Mouse (Mus musculus) lung, postnatal 25 days (tissue): Measurements from ENCODE around the gene Cd72.
A peak's percentile ranks its signal among the peaks of the same experiment; 100 is the strongest.

Experiments used
- DNase-seq: peaks from one replicate; pipeline ENCODE4 v3.0.0; 2022; ENCODE audit warnings: low spot score

The Cd72 gene

GRCm38 (mm10) chr4:43478534-43478858, 24.1 kb upstream of the Cd72 start:
- DNase-seq: no peak

- peak; percentile 93 for DNase-seq
Measured at GRCm38 (mm10) chr4:43477857-43478533, 23.6 kb upstream of the Cd72 start.

GRCm38 (mm10) chr4:43476604-43477003, 22.2 kb upstream of the Cd72 start:
- no peak for DNase-seq

GRCm38 (mm10) chr4:43473636-43474035, 19.2 kb upstream of the Cd72 start:
- no peak for DNase-seq

GRCm38 (mm10) chr4:43470301-43470700, 15.9 kb upstream of the Cd72 start:
- no peak for DNase-seq

- no peak for DNase-seq
Measured at GRCm38 (mm10) chr4:43466872-43467271, 12.4 kb upstream of the Cd72 start.

- no peak for DNase-seq
Measured at GRCm38 (mm10) chr4:43465935-43466334, 11.5 kb upstream of the Cd72 start.

- DNase-seq: no peak
Measured at GRCm38 (mm10) chr4:43463102-43463501, 8.7 kb upstream of the Cd72 start.

GRCm38 (mm10) chr4:43457124-43457523, 2.7 kb upstream of the Cd72 start:
- DNase-seq: no peak

GRCm38 (mm10) chr4:43456470-43456869, 2.0 kb upstream of the Cd72 start:
- peak; percentile 47 for DNase-seq

GRCm38 (mm10) chr4:43453413-43453812, 1.0 kb downstream of the Cd72 start:
- DNase-seq: no peak

GRCm38 (mm10) chr4:43452315-43452714, 2.1 kb downstream of the Cd72 start:
- DNase-seq: no peak

GRCm38 (mm10) chr4:43448554-43448953, 5.9 kb downstream of the Cd72 start:
- no peak for DNase-seq

- DNase-seq: no peak
Measured at GRCm38 (mm10) chr4:43447251-43447650, 7.2 kb downstream of the Cd72 start.

GRCm38 (mm10) chr4:43443511-43443910, 10.9 kb downstream of the Cd72 start:
- DNase-seq: no peak

- DNase-seq: peak; percentile 73
Measured at GRCm38 (mm10) chr4:43442456-43443361, 11.7 kb downstream of the Cd72 start.

- DNase-seq: peak; percentile 99
Measured at GRCm38 (mm10) chr4:43442044-43442443, 12.4 kb downstream of the Cd72 start.

- DNase-seq: no peak
Measured at GRCm38 (mm10) chr4:43441639-43442038, 12.8 kb downstream of the Cd72 start, which contains the start of gene Tesk1. Gene Tesk1 (plus strand): TSS chr4:43441939.

GRCm38 (mm10) chr4:43432832-43433231, 21.6 kb downstream of the Cd72 start:
- no peak for DNase-seq

- DNase-seq: peak; percentile 87
Measured at GRCm38 (mm10) chr4:43431690-43432089, 22.7 kb downstream of the Cd72 start.

- no peak for DNase-seq
Measured at GRCm38 (mm10) chr4:43428946-43429345, 25.5 kb downstream of the Cd72 start, which contains the start of gene Fam166b. Gene Fam166b (minus strand): TSS chr4:43429134.

- DNase-seq: no peak
Measured at GRCm38 (mm10) chr4:43428180-43428861, 26.1 kb downstream of the Cd72 start.
